Mouse (Mus musculus): ENCODE measurements around the gene Slc16a5.

Slc16a5 gene

DNA sequence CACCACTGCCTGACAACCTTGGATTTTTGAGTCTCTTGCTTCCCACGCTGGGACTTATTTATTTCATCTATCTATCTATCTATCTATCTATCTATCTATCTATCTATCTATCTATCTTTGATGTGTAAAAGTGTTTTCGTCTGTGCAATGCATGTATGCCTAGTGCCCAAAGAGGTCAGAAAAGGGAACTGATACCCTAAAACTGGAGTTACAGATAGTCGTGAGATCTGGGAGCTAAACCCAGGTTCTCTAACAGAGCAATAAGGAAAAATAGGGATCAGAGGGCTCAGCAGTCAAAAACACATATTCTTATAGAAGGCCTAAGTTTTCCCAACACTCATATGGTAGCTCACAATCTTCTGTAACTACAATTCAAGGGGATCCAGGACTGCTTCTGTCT lies 57.3 kb downstream of the Slc16a5 start:
- DNase-seq: no peak

DNA sequence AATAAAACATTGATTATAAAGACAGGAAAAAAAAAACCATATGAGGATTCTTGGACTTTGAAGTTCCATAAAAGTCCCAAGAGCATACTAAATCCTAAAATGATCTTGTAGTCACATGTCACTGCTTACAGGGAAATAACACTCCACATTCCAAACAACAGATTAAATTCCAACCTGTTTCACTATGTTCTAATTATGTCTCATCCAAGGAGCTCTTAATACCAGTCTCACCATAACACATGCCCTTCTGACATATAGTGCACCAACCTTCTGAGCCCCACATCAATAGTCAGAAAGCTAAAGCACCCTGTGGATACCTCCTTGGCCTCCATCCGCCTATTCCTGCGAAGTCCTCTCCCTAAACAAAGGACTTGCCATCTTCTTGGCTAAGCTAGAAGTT lies 57.9 kb downstream of the Slc16a5 start:
- DNase-seq: no peak

DNA sequence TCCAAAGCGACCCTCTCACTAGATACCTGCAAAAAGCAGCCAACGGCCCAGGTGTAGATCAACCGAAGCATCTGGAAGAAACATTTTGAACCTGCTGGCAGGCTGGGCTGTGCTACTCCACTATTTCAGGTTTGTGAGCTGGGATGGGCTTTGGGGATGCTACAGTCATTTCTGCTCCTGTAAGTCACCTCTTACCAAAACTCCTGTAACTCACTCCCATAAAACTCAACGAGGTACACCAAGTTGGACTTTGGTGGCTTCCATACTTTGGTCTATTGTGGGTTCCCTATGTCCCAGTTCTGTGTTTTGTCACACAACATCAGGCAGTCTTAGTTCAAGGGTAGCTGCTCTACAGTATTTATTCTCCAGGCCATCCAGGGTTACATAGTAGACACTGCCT lies 58.8 kb downstream of the Slc16a5 start:
- no peak for DNase-seq

DNA sequence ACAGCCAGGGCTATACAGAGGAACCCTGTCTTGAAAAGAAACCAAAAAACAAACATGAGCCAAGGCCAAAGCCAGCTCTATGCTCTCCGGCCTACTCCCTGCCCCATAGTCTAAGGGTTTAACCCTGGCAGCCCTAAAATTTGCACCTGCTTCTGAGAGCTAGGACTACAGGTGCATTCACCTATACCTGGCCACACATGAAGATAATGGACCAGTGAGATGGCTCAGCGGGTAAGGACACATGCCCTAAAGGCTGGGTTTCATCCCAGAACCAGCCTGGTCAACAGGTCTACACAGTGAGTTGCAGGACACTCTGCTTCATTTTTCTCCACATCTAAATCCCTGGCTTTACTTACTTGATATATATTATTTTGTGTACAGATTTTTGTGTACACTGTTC lies 60.0 kb downstream of the Slc16a5 start:
- no peak for DNase-seq

- DNase-seq: no peak
These were observed 60.4 kb downstream of the Slc16a5 start for GRCm38 (mm10) chr11:115522703-115523102.
